Mouse (Mus musculus) hindbrain, embryonic 10.5 days (tissue): ENCODE results near the gene Srms. TPM values are rescaled to one million over a fixed set of nuclear protein-coding genes. Genes with fewer than 3 reads are reported as not detected.

ENCODE experiments used
- DNase-seq: peaks from one replicate; pipeline ENCODE4 v3.0.0-alpha.2; 2017; ENCODE audit warnings: low spot score
- H3K27ac ChIP-seq: fragments of 300-500 bp; sonication (generic); 2 replicates; pipeline ENCODE4 v1.5.1; 2016; ENCODE audit warnings: mild to moderate bottlenecking, moderate library complexity
- H3K27me3 ChIP-seq: fragments of 300-500 bp; sonication (generic); 2 replicates; pipeline ENCODE4 v1.6.1; 2016; ENCODE audit warnings: mild to moderate bottlenecking; ENCODE audit not compliant: poor library complexity, insufficient read depth, severe bottlenecking
- H3K36me3 ChIP-seq: fragments of 300-500 bp; sonication (generic); 2 replicates; pipeline ENCODE4 v1.6.1; 2016; ENCODE audit warnings: mild to moderate bottlenecking, moderate library complexity
- H3K4me1 ChIP-seq: fragments of 300-500 bp; sonication (generic); replicated peaks from 2 replicates; pipeline ENCODE4 v1.6.1; 2016; ENCODE audit warnings: mild to moderate bottlenecking
- H3K4me3 ChIP-seq: fragments of 300-500 bp; sonication (generic); 2 replicates; pipeline ENCODE4 v1.5.1; 2016; ENCODE audit warnings: mild to moderate bottlenecking, moderate library complexity
- H3K9me3 ChIP-seq: fragments of 300-500 bp; sonication (generic); 2 replicates; pipeline ENCODE4 v1.6.1; 2016; ENCODE audit warnings: mild to moderate bottlenecking, moderate library complexity
- WGBS: fragments of 180-500 bp; shearing (Covaris S2); methylation state at CpG from one replicate; pipeline ENCODE4 v1.1.7; 2016; 5-methylcytosine and 5-hydroxymethylcytosine counted together
- polyA plus RNA-seq: library from polyadenylated mRNA; unstranded; fragments of >200 nt; fragmentation: Nextera tagmentation; extraction: Ambion mirVana; gene quantifications from 2 replicates; pipeline ENCODE4 v1.2.1, GENCODE M21; 2016

Srms gene
- polyA plus RNA-seq, 1 experiment from 2014 or later = not detected

- Histone ChIP-seq H3K4me1 (peaks cover 16% of the 10 kb centered on the region), H3K27ac (peak within 1 kb of the TSS; percentile 99), H3K27me3 (no peaks in the 10 kb centered on the region), H3K4me3 (peak within 1 kb of the TSS; percentile 78), H3K36me3 (peaks cover 17% of the 10 kb centered on the region), H3K9me3 (no peaks in the 10 kb centered on the region)
- WGBS = under 1% methylated on average over 64 of the region's 64 CpGs
- DNase-seq = peak; percentile 88
Measured at GRCm38 (mm10) chr2:181187121-181188000, 25.6 kb downstream of the Srms start, which contains the start of gene Ppdpf. Ppdpf (plus strand) TSS chr2:181187247.

DNA sequence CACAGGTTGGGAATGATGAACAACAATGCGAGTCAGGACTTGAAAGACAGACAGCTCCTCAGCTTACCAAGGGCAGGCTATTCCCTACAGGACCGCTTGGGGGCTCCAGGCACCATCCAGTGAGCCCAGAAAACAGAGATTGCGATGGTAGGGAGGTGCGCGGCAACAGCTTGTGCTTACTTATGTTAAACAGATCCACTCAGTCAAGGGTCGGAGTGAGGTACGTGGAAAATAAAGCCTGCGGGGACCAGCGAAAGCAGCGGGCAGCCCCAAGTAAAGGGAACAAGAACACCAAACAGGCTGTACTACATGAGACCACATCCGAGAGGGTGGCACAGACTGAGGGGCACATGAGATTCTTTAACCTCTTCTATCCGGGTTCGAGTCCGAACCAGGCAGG lies 26.4 kb downstream of the Srms start:
- Histone ChIP-seq H3K9me3 (no peaks in the 10 kb centered on the region), H3K27me3 (no peaks in the 10 kb centered on the region), H3K4me3 (peak overlapping the region; percentile 78), H3K27ac (peak overlapping the region; percentile 99), H3K36me3 (peaks cover 17% of the 10 kb centered on the region), H3K4me1 (peaks cover 16% of the 10 kb centered on the region)
- WGBS = under 1% methylated on average over 14 of the region's 14 CpGs
- DNase-seq = peak; percentile 88

DNA sequence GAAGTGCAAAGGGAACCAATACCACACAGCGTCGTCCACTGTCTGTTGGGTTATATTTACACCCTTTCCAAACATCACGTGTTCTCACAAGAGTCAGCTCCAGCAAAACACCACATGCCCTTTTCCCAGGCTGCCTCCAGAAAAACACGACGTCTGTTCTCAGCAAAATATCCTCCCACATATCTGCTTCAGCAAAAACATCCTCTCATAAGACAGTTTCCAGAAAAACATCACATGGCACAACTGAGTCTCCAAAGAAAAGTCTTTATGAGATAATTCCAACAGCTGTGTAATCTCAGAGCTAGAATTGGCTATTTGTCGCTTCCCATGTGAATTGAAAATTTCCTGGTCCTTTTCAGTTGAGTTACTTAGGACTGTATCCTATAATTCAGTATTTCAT lies 32.1 kb downstream of the Srms start:
- Histone ChIP-seq H3K27me3 (no peaks in the 10 kb centered on the region), H3K4me3 (no peak overlapping the region), H3K9me3 (no peaks in the 10 kb centered on the region), H3K36me3 (no peaks in the 10 kb centered on the region), H3K4me1 (no peaks in the 10 kb centered on the region), H3K27ac (no peak overlapping the region)
- no peak for DNase-seq
- WGBS = 85% methylated on average over 6 of the region's 6 CpGs

DNA sequence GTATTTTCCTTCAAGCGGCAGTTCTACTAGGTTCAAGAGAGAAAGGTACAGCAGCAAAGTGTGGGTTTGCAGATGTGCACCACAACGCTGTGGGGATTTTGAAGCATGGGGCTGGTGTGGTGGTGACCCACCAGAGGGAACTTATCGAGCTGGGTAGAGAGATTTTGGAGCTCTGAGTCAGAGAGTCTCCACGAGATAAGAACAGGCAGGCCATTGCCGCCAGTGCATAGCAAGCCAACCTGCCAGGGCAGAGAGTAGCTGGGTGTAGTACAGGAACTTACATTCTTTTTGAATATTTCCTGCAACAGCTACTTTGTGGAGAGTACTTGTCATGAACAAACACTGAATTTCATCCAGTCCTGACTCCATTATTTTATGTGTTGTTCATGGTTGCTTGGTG lies 34.5 kb downstream of the Srms start:
- no peaks in the 10 kb centered on the region for H3K4me1 ChIP-seq
- no peaks in the 10 kb centered on the region for H3K27me3 ChIP-seq
- H3K27ac ChIP-seq = no peak overlapping the region
- H3K9me3 ChIP-seq = no peaks in the 10 kb centered on the region
- no peaks in the 10 kb centered on the region for H3K36me3 ChIP-seq
- no peak overlapping the region for H3K4me3 ChIP-seq
- WGBS = 87% methylated on average over 5 of the region's 5 CpGs
- DNase-seq = no peak

- Histone ChIP-seq H3K27me3 (no peaks in the 10 kb centered on the region), H3K27ac (no peak overlapping the region), H3K36me3 (no peaks in the 10 kb centered on the region), H3K4me1 (no peaks in the 10 kb centered on the region), H3K4me3 (no peak overlapping the region), H3K9me3 (no peaks in the 10 kb centered on the region)
- no peak for DNase-seq
- 71% methylated on average over 3 of the region's 3 CpGs for WGBS
Measured at GRCm38 (mm10) chr2:181178015-181178414, 35.0 kb downstream of the Srms start.

DNA sequence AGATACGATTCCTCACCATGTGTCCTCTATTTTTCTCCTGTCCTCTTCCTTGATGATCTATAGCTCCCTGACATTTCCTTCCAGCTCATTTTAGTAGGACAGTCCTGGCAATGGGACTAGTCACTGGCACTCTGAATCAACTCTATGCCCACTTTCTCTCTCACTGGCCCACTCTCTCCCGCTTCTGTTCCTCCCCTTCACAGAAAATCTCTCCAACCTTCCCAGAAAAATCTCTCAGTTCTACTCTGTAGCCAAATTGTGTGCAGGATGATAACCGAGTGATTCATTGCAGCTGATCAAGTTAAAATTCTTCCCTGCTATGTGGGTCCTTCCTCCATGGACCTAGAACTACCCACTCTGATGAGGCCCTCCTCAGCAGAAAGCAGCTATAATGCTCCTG lies 38.3 kb downstream of the Srms start:
- Histone ChIP-seq H3K9me3 (0 out of 2 replicates have a peak, but pooled peaks cover under 1% of the 10 kb centered on the region), H3K36me3 (no peaks in the 10 kb centered on the region), H3K27ac (no peak overlapping the region), H3K4me1 (no peaks in the 10 kb centered on the region), H3K4me3 (no peak overlapping the region), H3K27me3 (no peaks in the 10 kb centered on the region)
- 88% methylated on average over 3 of the region's 3 CpGs for WGBS
- no peak for DNase-seq

GRCm38 (mm10) chr2:181166469-181166868 lies 46.5 kb downstream of the Srms start:
- Histone ChIP-seq H3K27me3 (peaks cover 6% of the 10 kb centered on the region; the same call in 1 of the 2 replicates), H3K9me3 (0 out of 2 replicates have a peak, but pooled peaks cover 3% of the 10 kb centered on the region), H3K36me3 (no peaks in the 10 kb centered on the region), H3K4me3 (no peak overlapping the region), H3K4me1 (no peaks in the 10 kb centered on the region), H3K27ac (no peak overlapping the region)
- WGBS = 91% methylated on average over 5 of the region's 5 CpGs
- DNase-seq = no peak

DNA sequence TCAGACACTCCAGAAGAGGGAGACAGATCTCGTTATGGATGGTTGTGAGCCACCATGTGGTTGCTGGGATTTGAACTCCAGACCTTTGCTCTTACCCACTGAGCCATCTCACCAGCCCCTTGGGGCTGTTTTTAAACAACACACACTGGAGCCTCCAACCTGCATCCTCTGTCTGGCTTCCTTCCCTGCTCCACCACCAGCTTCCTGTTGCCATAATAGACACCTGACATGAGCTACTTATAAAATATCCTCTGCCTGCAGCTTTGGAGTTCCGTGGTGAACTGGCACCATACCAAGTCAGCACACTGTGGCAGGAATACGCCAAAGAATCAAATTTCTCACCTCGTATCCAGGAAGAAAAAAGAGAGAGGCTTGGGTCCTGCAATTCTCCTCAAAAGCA lies 52.2 kb downstream of the Srms start:
- H3K9me3 ChIP-seq = no peaks in the 10 kb centered on the region
- no peaks in the 10 kb centered on the region for H3K36me3 ChIP-seq
- H3K4me1 ChIP-seq = peaks cover 31% of the 10 kb centered on the region
- no peak overlapping the region for H3K27ac ChIP-seq
- peaks cover 41% of the 10 kb centered on the region for H3K27me3 ChIP-seq
- H3K4me3 ChIP-seq = no peak overlapping the region
- no peak for DNase-seq
- WGBS = 81% methylated on average over 4 of the region's 4 CpGs

DNA sequence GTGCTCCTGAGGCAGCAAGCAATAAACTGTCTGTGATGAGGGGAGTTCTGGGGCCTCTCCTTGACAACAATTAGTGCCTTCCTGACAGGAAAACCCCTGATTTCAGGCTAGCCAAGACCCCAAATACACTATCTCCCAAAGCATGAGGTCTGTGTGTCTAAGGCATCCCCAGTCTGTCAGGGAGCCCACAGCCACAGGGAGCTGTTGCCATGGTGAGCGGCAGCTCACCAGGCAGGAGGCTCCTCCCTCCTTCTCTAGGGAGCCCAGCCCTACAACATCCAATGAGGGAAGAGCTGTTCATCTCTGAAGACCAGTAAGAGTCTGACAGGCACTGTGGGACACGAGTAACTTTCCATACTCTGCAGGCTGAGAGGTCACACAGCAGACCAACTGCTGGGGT lies 53.2 kb downstream of the Srms start:
- 2% methylated on average over 2 of the region's 2 CpGs for WGBS
- H3K27me3 ChIP-seq = peaks cover 46% of the 10 kb centered on the region
- H3K4me1 ChIP-seq = peaks cover 34% of the 10 kb centered on the region
- DNase-seq = peak; percentile 53
- H3K4me3 ChIP-seq = no peak overlapping the region
- H3K27ac ChIP-seq = peak overlapping the region; percentile 36; the same call in 1 of the 2 replicates
- no peaks in the 10 kb centered on the region for H3K9me3 ChIP-seq
- H3K36me3 ChIP-seq = no peaks in the 10 kb centered on the region

DNA sequence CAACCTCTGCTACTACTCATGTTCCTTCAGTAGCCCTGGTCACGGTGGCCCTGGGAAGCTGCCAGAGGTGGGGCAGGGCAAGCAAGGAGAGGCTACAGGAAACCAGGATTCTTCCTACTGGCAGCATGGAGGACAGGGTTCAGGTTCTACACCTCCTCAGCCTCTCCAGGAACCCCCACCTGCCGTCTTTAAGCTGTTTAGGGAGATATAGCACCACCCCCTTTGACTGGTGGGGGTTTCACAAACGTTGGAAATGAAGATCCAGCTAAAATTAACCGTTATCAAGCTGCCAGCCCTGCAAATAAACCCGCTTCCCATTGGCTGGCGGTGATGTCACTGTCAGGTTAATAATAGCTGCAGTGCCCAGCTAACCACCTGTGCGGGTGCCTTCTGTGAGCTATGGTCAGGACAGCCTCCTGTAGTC lies 53.9 kb downstream of the Srms start:
- Histone ChIP-seq H3K4me3 (no peak overlapping the region), H3K9me3 (no peaks in the 10 kb centered on the region), H3K27me3 (peaks cover 52% of the 10 kb centered on the region), H3K36me3 (no peaks in the 10 kb centered on the region), H3K27ac (no peak overlapping the region), H3K4me1 (peaks cover 34% of the 10 kb centered on the region)
- 58% methylated on average over 7 of the region's 7 CpGs for WGBS
- DNase-seq = no peak

DNA sequence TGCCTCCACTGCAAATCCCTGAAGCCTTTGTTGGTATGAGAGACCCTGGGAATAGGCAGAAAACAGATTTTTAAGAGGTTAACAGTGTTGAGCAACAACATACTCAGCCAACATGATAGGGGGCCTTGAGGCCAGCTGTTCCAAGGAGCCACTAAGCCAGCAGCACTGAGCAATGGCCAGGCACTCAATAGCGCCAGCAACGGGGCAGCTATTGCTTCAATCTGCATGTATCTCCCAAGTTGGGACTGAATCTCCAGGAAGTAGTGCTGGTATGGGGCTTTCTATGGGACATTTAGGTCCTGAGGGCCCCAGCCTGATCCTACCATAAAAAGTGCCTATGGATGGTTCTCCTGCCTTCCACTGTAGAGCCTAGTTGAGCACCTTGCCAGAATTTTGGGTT lies 54.5 kb downstream of the Srms start:
- no peaks in the 10 kb centered on the region for H3K36me3 ChIP-seq
- DNase-seq = no peak
- H3K9me3 ChIP-seq = no peaks in the 10 kb centered on the region
- H3K27ac ChIP-seq = no peak overlapping the region
- 89% methylated on average over 2 of the region's 2 CpGs for WGBS
- no peak overlapping the region for H3K4me3 ChIP-seq
- H3K4me1 ChIP-seq = peaks cover 34% of the 10 kb centered on the region
- H3K27me3 ChIP-seq = peaks cover 58% of the 10 kb centered on the region

GRCm38 (mm10) chr2:181157716-181158302 lies 55.2 kb downstream of the Srms start:
- Histone ChIP-seq H3K9me3 (no peaks in the 10 kb centered on the region), H3K27ac (no peak overlapping the region), H3K4me3 (no peak overlapping the region), H3K27me3 (peaks cover 64% of the 10 kb centered on the region), H3K4me1 (peaks cover 34% of the 10 kb centered on the region), H3K36me3 (no peaks in the 10 kb centered on the region)
- no peak for DNase-seq
- WGBS = 76% methylated on average over 6 of the region's 6 CpGs

GRCm38 (mm10) chr2:181157180-181157579 lies 55.8 kb downstream of the Srms start:
- Histone ChIP-seq H3K4me1 (peaks cover 34% of the 10 kb centered on the region), H3K4me3 (peak overlapping the region; percentile 54), H3K27ac (peak overlapping the region; percentile 70; the same call in 1 of the 2 replicates), H3K9me3 (no peaks in the 10 kb centered on the region), H3K27me3 (peaks cover 69% of the 10 kb centered on the region), H3K36me3 (no peaks in the 10 kb centered on the region)
- 84% methylated on average over 4 of the region's 4 CpGs for WGBS
- no peak for DNase-seq
